ENCODE assay signal across 9 mouse cellular contexts in the genomic region with DNA sequence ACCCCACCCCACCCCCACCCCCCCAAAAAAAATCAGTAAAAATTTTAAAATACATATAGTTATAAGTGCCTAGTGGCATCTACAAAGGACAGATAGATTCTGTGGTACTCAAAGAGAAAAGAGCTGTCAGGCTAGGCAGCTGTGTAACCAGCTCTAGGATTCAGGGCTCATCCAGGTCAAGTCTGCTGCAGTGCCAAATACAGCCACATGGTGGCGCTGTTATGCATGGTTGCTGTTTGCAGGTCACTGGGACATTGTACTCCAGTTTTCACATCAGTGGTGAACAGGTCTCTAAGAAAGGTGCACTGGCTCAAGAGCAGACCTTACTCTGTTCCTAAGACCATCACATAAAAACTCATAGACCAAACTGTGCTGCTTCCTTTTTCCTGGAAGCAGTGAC. TPM values are rescaled to one million over a fixed set of nuclear protein-coding genes. Genes with fewer than 3 reads are reported as not detected.
DNase-seq lines count a peak whose midpoint lies in the region; ATAC-seq and TF ChIP-seq lines count a peak whose summit lies in the region.
"Had no signal": no experiment of that assay in that cellular context is flagged by ENCODE, and none has a peak within 500 bp of the region (broad histone marks: within the 10 kb centered on the region; RNA-seq: fewer than 3 reads in every experiment).

No protein-coding gene starts in this region.

- TF ChIP-seq EP300 in CH12.LX (IDR thresholded peaks at IDR 0.05; ENCODE audit: low read length), result no peak

- TF ChIP-seq POLR2A in CH12.LX (IDR thresholded peaks at IDR 0.05; ENCODE audit: low read depth, low read length), result no peak

- TF ChIP-seq RAD21 in CH12.LX (IDR thresholded peaks at IDR 0.05; ENCODE audit: low read depth, low read length), result peak; percentile 95

- in situ Hi-C loops in CH12.LX (cut with MboI; ENCODE audit: low pct_ligation_motif_present, low pct_unique_long_range_greater_than_20kb, low sequenced_read_pairs), result loop anchor here (10.0 kb wide), 1 partner anchor 117 kb away; no protein-coding TSS in a partner anchor

- H3K4me2 ChIP-seq in CH12.LX (ENCODE audit: insufficient read depth, low read depth, poor library complexity, severe bottlenecking), result no peak overlapping the region
- H3K4me2 ChIP-seq in neural tube, embryonic 15.5 days, result no peak overlapping the region
- H3K4me2 ChIP-seq: heart, embryonic 13.5 days had no signal

- peak; percentile 84 for DNase-seq in CH12.LX (ENCODE audit: extremely low read depth)
- DNase-seq in c-Kit-negative CD71-positive TER-119-positive erythroid progenitor cells, embryonic 14.5 days (ENCODE audit: low read depth, low spot score), result peak; percentile 77
- DNase-seq in forebrain, embryonic 10.5 days (ENCODE audit: extremely low spot score, low spot score), result peak; percentile 88
- DNase-seq in heart, postnatal 36 days, result peak; percentile 93 to 98
- DNase-seq in layer of hippocampus, adult 11-12 months (ENCODE audit: low spot score), result peak; percentile 95
- DNase-seq in lung, adult 18-20 months, result peak; percentile 83 to 90
- peak; percentile 71 to 74 for DNase-seq in thymus, adult 18-20 months

- peak; percentile 56 for ATAC-seq in neural tube, embryonic 15.5 days (ENCODE audit: low FRiP score)

- H3K4me3 ChIP-seq in CH12.LX (replicated peaks in 1 of 3; ENCODE audit: low read depth in 2 of 3, low read length in 2 of 3, poor library complexity in 1 of 3), result no peak overlapping the region
- no peak overlapping the region for H3K4me3 ChIP-seq in forebrain, embryonic 10.5 days
- no peak overlapping the region for H3K4me3 ChIP-seq in neural tube, embryonic 15.5 days (replicated peaks)
- H3K4me3 ChIP-seq: heart, embryonic 13.5 days had no signal

- 0% methylated on average over 1 of the region's 1 CpGs for WGBS in forebrain, embryonic 10.5 days
- WGBS in neural tube, embryonic 15.5 days, result 0% methylated on average over 1 of the region's 1 CpGs

- no peaks in the 10 kb centered on the region for H3K27me3 ChIP-seq in CH12.LX (replicated peaks)
- no peaks in the 10 kb centered on the region for H3K27me3 ChIP-seq in forebrain, embryonic 10.5 days (ENCODE audit: poor library complexity, severe bottlenecking)
- H3K27me3 ChIP-seq in neural tube, embryonic 15.5 days (replicated peaks), result no peaks in the 10 kb centered on the region
- H3K27me3 ChIP-seq: heart, embryonic 13.5 days had no signal

- no peaks in the 10 kb centered on the region for H3K79me2 ChIP-seq in CH12.LX (replicated peaks; ENCODE audit: control insufficient read depth, extremely low read depth, insufficient read depth, poor library complexity, severe bottlenecking)

- H3K4me1 ChIP-seq in CH12.LX (ENCODE audit: control insufficient read depth in 1 of 2, insufficient read depth in 2 of 2), result peaks cover 0 to 26% of the 10 kb centered on the region in 2 experiments; a peak in 2 of 4 replicates
- H3K4me1 ChIP-seq in forebrain, embryonic 10.5 days, result peaks cover 21% of the 10 kb centered on the region
- H3K4me1 ChIP-seq in neural tube, embryonic 15.5 days, result peaks cover 3% of the 10 kb centered on the region; the same call in 1 of the 2 replicates

- intact Hi-C loops in heart, postnatal 36 days (cut with DNase I), result loop anchor here (1.0 to 2.0 kb wide), 2 partner anchors 58 to 115 kb away; no protein-coding TSS in a partner anchor

- no peak overlapping the region for H3K9ac ChIP-seq in CH12.LX (ENCODE audit: insufficient read depth, low read depth)
- H3K9ac ChIP-seq in neural tube, embryonic 15.5 days (replicated peaks), result no peak overlapping the region

- dilution Hi-C loops in CH12.LX (cut with MboI; ENCODE audit: extremely low pct_ligation_motif_present, extremely low pct_unique_long_range_greater_than_20kb, low sequenced_read_pairs), result no loop called here

- H3K36me3 ChIP-seq in CH12.LX (replicated peaks in 1 of 2; ENCODE audit: control insufficient read depth in 1 of 2, insufficient read depth in 1 of 2, low read length in 1 of 2), result peaks cover 38 to 92% of the 10 kb centered on the region in 2 experiments
- peaks cover 69% of the 10 kb centered on the region for H3K36me3 ChIP-seq in forebrain, embryonic 10.5 days (replicated peaks)
- peaks cover 28% of the 10 kb centered on the region for H3K36me3 ChIP-seq in neural tube, embryonic 15.5 days

- no peak overlapping the region for H3K27ac ChIP-seq in CH12.LX (ENCODE audit: insufficient read depth, low read depth)
- H3K27ac ChIP-seq in forebrain, embryonic 10.5 days, result 0 out of 2 replicates have a peak overlapping the region, but pooled peaks have one; percentile 26
- H3K27ac ChIP-seq in neural tube, embryonic 15.5 days (replicated peaks), result no peak overlapping the region
- H3K27ac ChIP-seq: heart, embryonic 13.5 days had no signal

- peak; percentile 98 to 99 for TF ChIP-seq CTCF in CH12.LX (conservative IDR thresholded peaks at IDR 0.05 in 1 of 2, IDR thresholded peaks at IDR 0.05 in 1 of 2; ENCODE audit: low read depth in 2 of 2, low read length in 2 of 2)

- no peaks in the 10 kb centered on the region for H3K9me3 ChIP-seq in CH12.LX (replicated peaks; ENCODE audit: low read length)
- H3K9me3 ChIP-seq in forebrain, embryonic 10.5 days, result no peaks in the 10 kb centered on the region
- H3K9me3 ChIP-seq in neural tube, embryonic 15.5 days (replicated peaks), result no peaks in the 10 kb centered on the region
- H3K9me3 ChIP-seq: heart, embryonic 13.5 days had no signal

TF ChIP-seq in CH12.LX, 34 proteins besides CTCF, POLR2A, EP300 and RAD21:
- peak; percentile 38; the same call in 1 of the 2 replicates for TF ChIP-seq MAX (IDR thresholded peaks at IDR 0.05; ENCODE audit: low read length)
- TF ChIP-seq MYC (IDR thresholded peaks at IDR 0.05; ENCODE audit: low read depth, low read length), result peak; percentile 53; the same call in 1 of the 2 replicates
- no peak for TF ChIP-seq CHD1 (IDR thresholded peaks at IDR 0.05; ENCODE audit: low read depth, low read length)
- TF ChIP-seq SMC3 (IDR thresholded peaks at IDR 0.05; ENCODE audit: low read depth, low read length), result peak; percentile 100
- TF ChIP-seq MEF2A (IDR thresholded peaks at IDR 0.05; ENCODE audit: borderline replicate concordance, low read depth, low read length), result peak; percentile 28; the same call in 1 of the 2 replicates
- TF ChIP-seq NRF1 (IDR thresholded peaks at IDR 0.05; ENCODE audit: low read depth, low read length), result 0 out of 2 replicates have a peak, but pooled peaks have one; percentile 14
- 0 out of 2 replicates have a peak, but pooled peaks have one; percentile 28 for TF ChIP-seq SIN3A (IDR thresholded peaks at IDR 0.05; ENCODE audit: low read length)
- no peak for TF ChIP-seq HCFC1 (IDR thresholded peaks at IDR 0.05; ENCODE audit: low read depth, low read length)
- no peak for TF ChIP-seq E2F4 (IDR thresholded peaks at IDR 0.05; ENCODE audit: insufficient replicate concordance, low read depth, low read length)
- peak; percentile 95 for TF ChIP-seq ZC3H11A (IDR thresholded peaks at IDR 0.05; ENCODE audit: low read depth, low read length)
- TF ChIP-seq NELFE (IDR thresholded peaks at IDR 0.05; ENCODE audit: low read depth, low read length), result no peak; the same call in 1 of the 2 replicates
- no peak for TF ChIP-seq ZMIZ1 (IDR thresholded peaks at IDR 0.05; ENCODE audit: low read depth, low read length)
- no peak; the same call in 1 of the 2 replicates for TF ChIP-seq JUND (conservative IDR thresholded peaks at IDR 0.05; ENCODE audit: low read depth, low read length)
- peak; percentile 52 for TF ChIP-seq TCF12 (IDR thresholded peaks at IDR 0.05; ENCODE audit: low read depth, low read length)
- TF ChIP-seq IRF4 (IDR thresholded peaks at IDR 0.05; ENCODE audit: low read depth, low read length), result 0 out of 2 replicates have a peak, but pooled peaks have one; percentile 24
- 0 out of 2 replicates have a peak, but pooled peaks have one; percentile 14 for TF ChIP-seq ZNF384 (IDR thresholded peaks at IDR 0.05; ENCODE audit: low read depth, low read length)
TF ChIP-seq in CH12.LX: peak in this region for 10.

RNA-seq across cellular contexts. Expression of gene Sh2d4b, which starts 24.6 kb away (rescaled TPM):
- total RNA-seq in CH12.LX (2012; rRNA removed) (0.04 TPM in 1 of 2 replicates, not detected in the other), CH12.LX (2014; rRNA removed) (not detected in 2 replicates)
- 0.12 and 0.17 TPM in 2 replicates for polyA plus RNA-seq in CH12.LX (2012; ENCODE audit: insufficient read length, low read depth)
- polyA plus RNA-seq in forebrain, embryonic 10.5 days (2016; fragmentation: Nextera tagmentation; extraction: Ambion mirVana), result 0.32 and 0.55 TPM in 2 replicates
- total RNA-seq in heart, postnatal 36 days (2021), result under 1 TPM; 0.36 to 0.98 TPM
- 0.69 and 6.5 TPM in 2 replicates for polyA plus RNA-seq in neural tube, embryonic 15.5 days (2015; fragmentation: Nextera tagmentation; extraction: Ambion mirVana)

RNA-seq across cellular contexts. Expression of gene Tspan14, which starts 49.0 kb away (rescaled TPM):
- total RNA-seq in CH12.LX (2012; rRNA removed), result 14.9 and 16.1 TPM in 2 replicates
- 10.6 and 11.6 TPM in 2 replicates for total RNA-seq in CH12.LX (2014; rRNA removed)
- 17.8 and 19.1 TPM in 2 replicates for polyA plus RNA-seq in CH12.LX (2012; ENCODE audit: insufficient read length, low read depth)
- polyA plus RNA-seq in forebrain, embryonic 10.5 days (2016; fragmentation: Nextera tagmentation; extraction: Ambion mirVana), result 89.3 and 93.9 TPM in 2 replicates
- total RNA-seq in heart, postnatal 36 days (2021), result 10 to 100 TPM; 14.0 to 15.7 TPM
- polyA plus RNA-seq in neural tube, embryonic 15.5 days (2015; fragmentation: Nextera tagmentation; extraction: Ambion mirVana), result 45.5 and 53.0 TPM in 2 replicates
